Mouse (Mus musculus) heart, adult 8-10 months (tissue): ENCODE data around the gene Tmem132d. TPM values are rescaled to one million over a fixed set of nuclear protein-coding genes. Genes with fewer than 3 reads are reported as not detected.

Experiments
- DNase-seq: peaks from one replicate; pipeline ENCODE4 v3.0.0; 2022; ENCODE audit warnings: low spot score
- total RNA-seq, 4 experiments: library from RNA; stranded (reverse); gene quantifications; 2 replicates each; pipeline ENCODE4 v1.2.4; 2022

Gene Tmem132d
- total RNA-seq, 4 experiments from 2014 or later = not detected

GRCm38 (mm10) chr5:128218281-128218680 lies 214.6 kb downstream of the Tmem132d start:
- no peak for DNase-seq

- no peak for DNase-seq
These were observed 221.8 kb downstream of the Tmem132d start for GRCm38 (mm10) chr5:128211125-128211524.

- no peak for DNase-seq
These were observed 227.2 kb downstream of the Tmem132d start for GRCm38 (mm10) chr5:128205716-128206115.

GRCm38 (mm10) chr5:128204685-128205320 lies 228.1 kb downstream of the Tmem132d start:
- DNase-seq = no peak

- no peak for DNase-seq
These were observed 228.8 kb downstream of the Tmem132d start for GRCm38 (mm10) chr5:128203879-128204581.

- no peak for DNase-seq
These were observed 238.8 kb downstream of the Tmem132d start for GRCm38 (mm10) chr5:128194106-128194505.

GRCm38 (mm10) chr5:128192485-128193055 lies 240.3 kb downstream of the Tmem132d start:
- DNase-seq = no peak

GRCm38 (mm10) chr5:128191710-128192109 lies 241.2 kb downstream of the Tmem132d start:
- DNase-seq = no peak

- DNase-seq = no peak
These were observed 242.5 kb downstream of the Tmem132d start for GRCm38 (mm10) chr5:128190243-128190820.

- DNase-seq = no peak
These were observed 256.6 kb downstream of the Tmem132d start for GRCm38 (mm10) chr5:128176234-128176633.

- DNase-seq = no peak
These were observed 273.8 kb downstream of the Tmem132d start for GRCm38 (mm10) chr5:128158901-128159675.

- DNase-seq = no peak
These were observed 281.4 kb downstream of the Tmem132d start for GRCm38 (mm10) chr5:128151461-128151860.

- DNase-seq = no peak
These were observed 285.8 kb downstream of the Tmem132d start for GRCm38 (mm10) chr5:128146901-128147645.

GRCm38 (mm10) chr5:128144799-128145198 lies 288.1 kb downstream of the Tmem132d start:
- DNase-seq = no peak

GRCm38 (mm10) chr5:128136818-128137217 lies 296.1 kb downstream of the Tmem132d start:
- DNase-seq = no peak

- no peak for DNase-seq
These were observed 310.2 kb downstream of the Tmem132d start for GRCm38 (mm10) chr5:128122656-128123055.

GRCm38 (mm10) chr5:128119171-128119570 lies 313.7 kb downstream of the Tmem132d start:
- no peak for DNase-seq

GRCm38 (mm10) chr5:128113107-128113506 lies 319.8 kb downstream of the Tmem132d start:
- no peak for DNase-seq

- no peak for DNase-seq
These were observed 320.4 kb downstream of the Tmem132d start for GRCm38 (mm10) chr5:128112518-128112917.

- DNase-seq = no peak
These were observed 321.2 kb downstream of the Tmem132d start for GRCm38 (mm10) chr5:128111664-128112063.

- DNase-seq = no peak
These were observed 330.3 kb downstream of the Tmem132d start for GRCm38 (mm10) chr5:128102556-128102955.
